Mouse (Mus musculus) myocyte (in vitro differentiated cells): ENCODE measurements around the gene Lyrm7.

Source experiments
- CEBPB ChIP-seq: IDR thresholded peaks from 2 replicates; pipeline ENCODE4 v1.6.1; 2011; ENCODE audit warnings: mild to moderate bottlenecking, moderate library complexity; ENCODE audit not compliant: poor library complexity, insufficient read depth, severe bottlenecking
- E2F4 ChIP-seq: IDR thresholded peaks from one replicate; pipeline ENCODE4 v1.6.1; 2011; ENCODE audit warnings: mild to moderate bottlenecking, control low read depth, moderate library complexity; ENCODE audit not compliant: insufficient read depth
- MAX ChIP-seq: IDR thresholded peaks from one replicate; pipeline ENCODE4 v1.6.1; 2011; ENCODE audit warnings: low read depth, mild to moderate bottlenecking, control low read depth
- MYOG ChIP-seq, 3 experiments: IDR thresholded peaks; one replicate each; pipeline ENCODE4 v1.6.1; 2011; ENCODE audit warnings: control low read depth in 2 of 3, low read depth in 2 of 3, mild to moderate bottlenecking in 2 of 3; ENCODE audit not compliant: insufficient read length in 2 of 3, control insufficient read depth in 1 of 3, insufficient read depth in 1 of 3
- POLR2A ChIP-seq: IDR thresholded peaks from one replicate; pipeline ENCODE4 v1.6.1; 2011; ENCODE audit warnings: low read depth, mild to moderate bottlenecking, control low read depth, moderate library complexity; ENCODE audit not compliant: insufficient read length
- SRF ChIP-seq: IDR thresholded peaks from one replicate; pipeline ENCODE4 v1.6.1; 2011; ENCODE audit warnings: low read depth; ENCODE audit not compliant: control insufficient read depth, insufficient read length
- TCF12 ChIP-seq: IDR thresholded peaks from one replicate; pipeline ENCODE4 v1.6.1; 2011; ENCODE audit warnings: mild to moderate bottlenecking, control low read depth; ENCODE audit not compliant: poor library complexity, insufficient read depth, severe bottlenecking
- USF1 ChIP-seq: IDR thresholded peaks from one replicate; pipeline ENCODE4 v1.6.1; 2011; ENCODE audit warnings: low read depth, mild to moderate bottlenecking, control low read depth, moderate library complexity

- TF ChIP-seq POLR2A (peak; percentile 98), TCF12 (no peak), USF1 (no peak), MAX (no peak), CEBPB (no peak), SRF (no peak), E2F4 (peak; percentile 25), MYOG (IDR thresholded peaks at IDR 0.05; ENCODE audit: control insufficient read depth in 1 of 3, insufficient read depth in 1 of 3, insufficient read length in 2 of 3, low read depth in 2 of 3) (peak in 1 of 3 experiments; percentile 2)
Observed at GRCm38 (mm10) chr11:54866119-54867048, 5.7 kb upstream of the Lyrm7 start, which contains the start of gene Hint1.
